Mouse (Mus musculus) megakaryocyte, embryonic 14.5 days (primary cell): ENCODE results near the gene Ifngr1. TPM values are rescaled to one million over a fixed set of nuclear protein-coding genes. Genes with fewer than 3 reads are reported as not detected.
"Not testable (repeated sequence)": the region's sequence is repeated elsewhere in the genome, so short reads cannot be mapped to it uniquely, and the experiment has no call there.

Experiments used
- H3K27me3 ChIP-seq: replicated peaks from 2 replicates; pipeline ENCODE3; 2012; ENCODE audit warnings: inconsistent platforms
- H3K36me3 ChIP-seq: replicated peaks from 2 replicates; pipeline ENCODE3; 2012; ENCODE audit warnings: low read length, inconsistent platforms, mixed read lengths
- H3K4me1 ChIP-seq: 2 replicates; pipeline ENCODE4 v1.6.1; 2012; ENCODE audit warnings: inconsistent platforms
- H3K4me3 ChIP-seq: replicated peaks from 2 replicates; pipeline ENCODE3; 2012; ENCODE audit warnings: moderate library complexity, mild to moderate bottlenecking, inconsistent platforms
- H3K9me3 ChIP-seq: 2 replicates; pipeline ENCODE4 v1.6.1; 2012; ENCODE audit warnings: inconsistent platforms
- FLI1 ChIP-seq: IDR thresholded peaks from 2 replicates; pipeline ENCODE4 v1.6.1; 2012; ENCODE audit warnings: low read length, inconsistent platforms, mixed read lengths
- GATA1 ChIP-seq: IDR thresholded peaks from 3 replicates; pipeline ENCODE4 v1.6.1; 2012; ENCODE audit warnings: mixed read lengths, low read length, inconsistent platforms, borderline replicate concordance
- polyA plus RNA-seq: library from polyadenylated mRNA; stranded (reverse); fragments of >175 nt; gene quantifications from 2 replicates; pipeline ENCODE4 v1.2.3, GENCODE M21; 2012; ENCODE audit warnings: low replicate concordance; ENCODE audit not compliant: insufficient read depth

Ifngr1 gene
- polyA plus RNA-seq, 1 experiment = 7.1 TPM

DNA sequence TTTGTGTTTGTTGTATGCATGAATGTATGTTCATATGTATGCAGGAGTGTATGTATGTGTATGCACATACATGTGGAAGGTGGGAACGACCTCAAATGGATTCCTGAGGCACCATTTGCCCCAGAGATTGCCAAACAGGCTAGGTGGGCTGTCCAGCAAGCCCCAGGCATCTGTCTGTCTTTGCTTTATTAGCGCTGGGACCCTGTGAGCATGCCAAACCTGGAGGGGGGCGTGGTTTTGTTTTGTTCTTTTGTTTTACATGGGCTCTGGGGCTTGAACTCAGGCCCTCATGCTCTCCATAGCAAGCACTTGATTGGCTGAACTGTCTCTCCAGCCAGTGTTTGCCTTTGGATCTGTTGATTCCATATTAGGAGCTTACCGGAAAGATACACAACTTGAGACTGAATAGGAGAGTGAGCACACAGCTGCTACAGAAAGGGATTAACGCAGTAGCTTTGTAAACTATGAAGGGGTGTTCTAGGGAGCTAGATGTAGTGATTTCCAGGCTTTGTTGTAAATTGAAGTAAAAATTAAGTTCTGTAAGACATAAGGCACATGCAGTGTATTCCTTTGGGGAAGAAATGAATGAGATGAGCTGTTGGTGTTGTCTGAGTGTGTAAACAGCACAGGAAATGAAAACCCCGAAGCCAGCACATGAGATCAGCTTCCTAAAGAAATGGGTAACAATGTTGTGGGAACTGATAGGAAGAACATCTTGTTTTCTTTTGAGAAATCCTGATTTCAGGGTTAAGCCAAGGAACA, 7.8 kb downstream of the Ifngr1 start:
- Histone ChIP-seq H3K4me3 (no peak overlapping the region), H3K4me1 (peaks cover 29% of the 10 kb centered on the region), H3K9me3 (peaks cover 9% of the 10 kb centered on the region), H3K36me3 (peaks cover 71% of the 10 kb centered on the region), H3K27me3 (no peaks in the 10 kb centered on the region)
- no peak for TF ChIP-seq GATA1
- TF ChIP-seq FLI1 = no peak

DNA sequence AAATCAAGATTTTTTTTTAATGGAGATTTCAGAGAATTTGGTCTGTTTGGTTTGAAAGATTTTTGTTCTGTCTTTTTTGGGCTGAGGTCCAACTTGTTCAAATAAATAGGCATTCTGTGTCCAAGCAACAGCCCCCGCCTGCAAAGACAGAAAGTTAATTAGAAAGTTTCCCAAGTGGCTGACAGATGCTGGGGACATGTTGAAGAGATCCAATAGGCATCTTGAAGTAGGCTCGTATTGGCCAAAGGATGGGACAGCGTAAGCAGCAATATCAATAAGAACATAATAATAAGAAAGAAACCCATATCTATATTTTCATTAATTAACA, 8.3 kb downstream of the Ifngr1 start:
- H3K4me1 ChIP-seq = peaks cover 26% of the 10 kb centered on the region
- peaks cover 9% of the 10 kb centered on the region for H3K9me3 ChIP-seq
- no peaks in the 10 kb centered on the region for H3K27me3 ChIP-seq
- TF ChIP-seq GATA1 (no peak), FLI1 (no peak)
- no peak overlapping the region for H3K4me3 ChIP-seq
- H3K36me3 ChIP-seq = peaks cover 74% of the 10 kb centered on the region

DNA sequence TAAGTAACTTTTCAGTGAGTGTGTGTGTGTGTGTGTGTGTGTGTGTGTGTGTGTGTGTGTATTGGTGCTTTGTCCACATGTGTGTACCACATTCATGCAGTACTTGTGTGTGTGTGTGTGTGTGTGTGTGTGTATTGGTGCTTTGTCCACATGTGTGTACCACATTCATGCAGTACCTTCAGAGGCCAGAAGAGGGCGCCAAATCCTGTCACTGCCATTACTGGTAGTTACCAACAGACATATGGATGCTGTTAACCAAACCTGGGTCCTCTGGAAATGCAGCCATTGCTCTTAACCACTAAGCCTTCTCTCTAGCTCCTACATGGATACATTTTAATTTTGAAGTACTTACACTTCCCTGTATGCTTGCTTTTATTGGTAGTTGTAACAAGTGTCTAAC, 9.8 kb downstream of the Ifngr1 start:
- H3K27me3 ChIP-seq, H3K4me3 ChIP-seq, H3K9me3 ChIP-seq: not testable (repeated sequence)
- H3K4me1 ChIP-seq = peaks cover 17% of the 10 kb centered on the region
- peaks cover 84% of the 10 kb centered on the region for H3K36me3 ChIP-seq

DNA sequence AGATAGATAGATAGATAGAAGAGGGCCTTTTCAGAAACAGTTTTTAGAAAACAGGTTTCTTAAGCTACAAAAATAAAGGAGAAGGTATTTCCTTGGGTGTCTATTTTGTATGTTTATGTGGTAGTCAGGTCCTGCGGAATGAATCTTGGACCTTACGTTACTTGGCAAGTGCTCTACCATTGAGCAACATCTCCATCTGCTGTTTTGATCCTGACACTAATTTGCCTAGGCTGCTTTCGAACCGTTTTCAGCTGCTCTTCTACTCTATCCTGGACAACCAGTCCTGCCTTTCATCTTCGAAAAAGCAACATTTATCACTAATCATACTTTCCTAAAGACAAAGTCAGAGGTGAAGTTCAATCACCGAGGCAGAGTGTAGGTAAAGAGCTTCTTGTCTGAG, 11.5 kb downstream of the Ifngr1 start:
- Histone ChIP-seq H3K4me1 (peaks cover 11% of the 10 kb centered on the region), H3K36me3 (peaks cover 90% of the 10 kb centered on the region), H3K27me3 (no peaks in the 10 kb centered on the region), H3K4me3 (no peak overlapping the region), H3K9me3 (peaks cover 9% of the 10 kb centered on the region)
- TF ChIP-seq GATA1 (no peak), FLI1 (no peak)

DNA sequence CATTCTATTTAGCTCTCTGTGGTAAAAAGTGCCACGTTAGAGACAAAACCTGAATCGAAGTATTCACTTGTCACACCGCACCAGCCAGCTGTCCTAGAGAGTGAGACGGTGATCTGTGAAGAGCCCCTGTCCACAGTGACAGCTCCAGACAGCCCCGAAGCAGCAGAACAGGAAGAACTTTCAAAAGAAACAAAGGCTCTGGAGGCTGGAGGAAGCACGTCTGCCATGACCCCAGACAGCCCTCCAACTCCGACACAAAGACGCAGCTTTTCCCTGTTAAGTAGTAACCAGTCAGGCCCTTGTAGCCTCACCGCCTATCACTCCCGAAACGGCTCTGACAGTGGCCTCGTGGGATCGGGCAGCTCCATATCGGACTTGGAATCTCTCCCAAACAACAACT, 17.4 kb downstream of the Ifngr1 start:
- Histone ChIP-seq H3K4me3 (no peak overlapping the region), H3K9me3 (no peaks in the 10 kb centered on the region), H3K36me3 (peaks cover 64% of the 10 kb centered on the region), H3K4me1 (peaks cover 23% of the 10 kb centered on the region), H3K27me3 (no peaks in the 10 kb centered on the region)
- TF ChIP-seq GATA1 = no peak
- TF ChIP-seq FLI1 = no peak

DNA sequence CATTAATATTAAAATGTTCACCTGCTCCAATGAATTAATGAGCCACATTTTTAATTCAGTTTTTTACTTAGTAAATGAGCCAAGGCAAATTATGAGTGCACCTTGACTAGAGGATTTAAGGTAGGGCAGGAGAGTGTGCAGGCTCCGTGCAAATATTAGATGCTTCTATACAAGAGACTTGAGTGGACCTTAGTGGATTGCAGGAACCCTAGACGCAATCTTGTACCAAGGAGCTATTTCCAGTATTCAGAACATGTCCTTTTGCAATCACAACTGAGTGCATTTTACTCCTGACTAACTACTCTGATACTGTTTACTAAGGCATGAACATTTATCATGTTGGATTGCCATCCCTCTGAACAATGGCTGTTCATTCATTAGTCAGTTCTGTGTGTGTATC, 19.9 kb downstream of the Ifngr1 start:
- peaks cover 39% of the 10 kb centered on the region for H3K36me3 ChIP-seq
- TF ChIP-seq GATA1 (no peak), FLI1 (no peak)
- H3K27me3 ChIP-seq = no peaks in the 10 kb centered on the region
- H3K4me3 ChIP-seq = no peak overlapping the region
- H3K4me1 ChIP-seq = peaks cover 39% of the 10 kb centered on the region
- no peaks in the 10 kb centered on the region for H3K9me3 ChIP-seq

DNA sequence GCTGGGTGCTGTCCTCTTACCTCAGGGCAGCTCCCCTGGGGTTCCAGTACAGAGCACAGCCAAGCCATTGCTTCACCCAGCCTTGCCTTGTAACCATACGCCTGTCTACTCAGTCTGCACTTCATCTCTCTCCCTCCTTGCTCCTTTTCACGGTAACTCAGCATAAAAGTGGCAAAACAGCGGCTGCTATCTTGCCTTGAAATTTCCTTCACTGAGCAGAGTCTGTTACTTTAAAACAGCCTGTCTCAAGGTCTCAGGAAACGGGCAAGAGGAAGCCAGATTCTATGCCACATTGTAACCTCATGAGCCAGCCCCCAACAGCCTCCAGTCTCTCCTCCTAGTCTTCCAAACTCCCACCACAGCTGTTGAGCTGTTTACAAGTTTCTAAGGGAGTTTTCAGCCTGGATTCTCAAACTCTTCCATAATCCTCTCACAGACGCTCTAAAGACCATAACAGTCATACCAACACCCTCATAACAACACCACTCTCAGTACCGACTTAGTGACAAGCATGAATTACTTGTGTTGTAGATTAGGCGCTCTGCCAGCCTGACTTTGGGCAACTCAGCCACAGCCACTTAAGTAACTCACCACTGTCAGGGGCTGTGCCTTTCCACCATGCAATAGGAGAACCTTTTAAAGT, 21.5 kb downstream of the Ifngr1 start:
- Histone ChIP-seq H3K4me1 (peaks cover 39% of the 10 kb centered on the region), H3K9me3 (no peaks in the 10 kb centered on the region), H3K27me3 (no peaks in the 10 kb centered on the region), H3K4me3 (peak overlapping the region; percentile 85), H3K36me3 (peaks cover 23% of the 10 kb centered on the region)
- TF ChIP-seq FLI1 (no peak), GATA1 (no peak)

DNA sequence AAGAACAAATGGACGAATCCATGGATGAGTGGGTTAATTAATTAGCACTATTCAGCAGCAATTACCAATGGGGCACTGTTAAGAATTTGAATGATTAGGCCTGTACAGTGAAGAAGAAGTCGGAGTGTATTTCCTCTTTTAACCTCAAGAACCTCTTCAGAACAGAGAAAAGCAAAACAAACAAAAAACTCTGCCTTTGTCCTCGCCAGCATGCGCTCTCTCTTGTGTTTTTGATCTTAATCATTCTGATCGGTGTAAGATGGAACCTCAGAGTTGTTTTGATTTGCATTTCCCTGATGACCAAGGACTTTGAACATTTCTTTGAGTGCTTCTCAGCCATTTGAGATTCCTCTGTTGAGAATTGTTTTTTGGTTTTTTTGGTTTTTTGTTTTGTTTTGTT, 28.0 kb downstream of the Ifngr1 start:
- no peaks in the 10 kb centered on the region for H3K27me3 ChIP-seq
- H3K4me3 ChIP-seq = no peak overlapping the region
- H3K4me1 ChIP-seq = peaks cover 10% of the 10 kb centered on the region
- TF ChIP-seq FLI1 = no peak
- TF ChIP-seq GATA1 = no peak
- H3K9me3 ChIP-seq = no peaks in the 10 kb centered on the region
- no peaks in the 10 kb centered on the region for H3K36me3 ChIP-seq

DNA sequence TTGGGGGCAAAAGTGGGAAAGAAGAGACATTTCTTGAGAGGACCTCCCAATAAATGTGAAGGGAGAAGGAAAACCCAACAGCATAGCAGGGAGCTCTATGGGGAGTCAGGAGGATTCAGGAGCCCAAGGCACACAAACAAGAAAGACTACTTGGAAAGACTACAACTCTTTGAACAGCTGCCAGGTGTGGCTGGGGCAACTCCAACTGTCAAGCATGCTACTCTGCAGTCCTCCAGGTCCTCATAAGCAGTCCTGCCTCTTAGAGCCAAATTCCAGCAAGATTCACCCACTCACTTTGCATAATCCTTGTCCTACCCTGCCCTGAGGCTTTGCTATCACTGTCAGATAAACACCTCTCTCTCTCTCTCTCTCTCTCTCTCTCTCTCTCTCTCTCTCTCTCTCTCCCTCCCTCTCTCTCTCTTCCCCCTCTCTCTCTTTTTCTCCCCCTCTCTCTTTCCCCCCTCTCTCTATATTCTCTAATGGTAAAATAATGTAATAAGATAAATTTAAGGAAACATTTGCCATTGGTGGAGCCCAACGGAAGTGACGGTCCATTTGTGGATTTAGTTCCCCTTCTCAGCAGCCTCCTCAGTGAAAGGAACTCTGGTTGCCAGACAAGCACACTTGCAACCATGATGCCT, 29.8 kb downstream of the Ifngr1 start, which contains the start of gene Il22ra2:
Il22ra2 (plus strand) TSS at position 591 of the 641 bp plus-strand sequence.
- TF ChIP-seq FLI1 = no peak
- TF ChIP-seq GATA1 = no peak
- H3K36me3 ChIP-seq = no peaks in the 10 kb centered on the region
- no peaks in the 10 kb centered on the region for H3K9me3 ChIP-seq
- peaks cover under 1% of the 10 kb centered on the region for H3K27me3 ChIP-seq
- H3K4me3 ChIP-seq = no peak within 1 kb of the TSS
- H3K4me1 ChIP-seq = no peaks in the 10 kb centered on the region

DNA sequence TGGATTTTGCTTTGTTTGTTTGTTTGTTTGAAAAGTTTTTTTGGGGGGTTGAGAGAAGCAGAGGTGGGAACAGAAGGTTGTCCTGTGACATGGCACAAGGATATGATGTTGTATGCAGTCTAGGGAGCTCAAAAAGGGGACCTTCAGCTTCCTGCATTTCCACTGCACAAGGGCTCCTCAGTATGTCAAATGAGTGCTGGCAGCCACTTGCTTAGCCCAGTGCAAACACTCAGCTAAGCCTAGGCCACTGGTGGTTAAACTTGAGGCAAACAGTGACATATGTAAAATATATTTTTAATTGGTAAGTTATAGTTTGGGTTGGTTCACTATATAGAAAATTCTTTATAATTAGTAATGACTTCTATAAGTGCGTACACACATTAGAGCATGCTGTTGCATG, 32.9 kb downstream of the Ifngr1 start:
- no peak overlapping the region for H3K4me3 ChIP-seq
- H3K36me3 ChIP-seq = no peaks in the 10 kb centered on the region
- TF ChIP-seq GATA1 = no peak
- TF ChIP-seq FLI1 = no peak
- H3K9me3 ChIP-seq = no peaks in the 10 kb centered on the region
- H3K27me3 ChIP-seq = peaks cover 3% of the 10 kb centered on the region
- H3K4me1 ChIP-seq = peaks cover 3% of the 10 kb centered on the region; the same call in 1 of the 2 replicates
